8 mouse cellular contexts compared by ENCODE assay signal in the genomic region with DNA sequence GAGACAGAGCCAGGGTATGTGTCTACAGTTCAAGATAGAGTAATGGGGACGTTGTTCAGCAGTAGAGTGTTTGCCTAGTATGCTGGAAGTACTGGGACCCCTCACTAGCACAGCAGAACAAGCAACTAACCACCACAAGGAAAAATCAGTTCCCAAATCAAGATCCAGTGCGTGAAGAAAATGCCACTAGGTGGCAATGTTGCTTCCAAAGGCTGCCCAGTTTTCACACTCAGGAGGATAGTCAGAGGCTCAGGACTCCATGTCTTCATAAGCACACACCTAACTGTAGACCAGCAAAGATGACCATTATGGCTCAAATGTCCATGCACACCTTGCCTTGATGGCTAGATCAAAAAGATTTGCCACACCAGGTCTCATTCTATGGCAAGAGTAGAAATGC.
DNase-seq lines count a peak whose midpoint lies in the region.

No protein-coding gene starts in this region.

- peak; percentile 13 to 37 for DNase-seq in heart, adult 18-20 months
- DNase-seq in heart, postnatal 25 days (ENCODE audit: low spot score): no peak
- DNase-seq in right cerebral cortex, adult 2 months (ENCODE audit: low spot score in 2 of 2): peak; percentile 68 to 70
- DNase-seq in right cerebral cortex, postnatal 36 days (ENCODE audit: low spot score in 2 of 2): no peak
- DNase-seq in embryo, embryonic 9.5 days (ENCODE audit: extremely low spot score): peak; percentile 21
- peak; percentile 31 for DNase-seq in naive thymus-derived CD4-positive, alpha-beta T cell, adult 2 months (ENCODE audit: low read depth)
- DNase-seq in natural killer cell, adult 2 months (ENCODE audit: low spot score in 2 of 2): no peak
- no peak for DNase-seq in T-cell, adult 2 months (ENCODE audit: low spot score)

- intact Hi-C loops in heart, postnatal 25 days (cut with DNase I): no loop called here

Comparison
In these comparisons a context has a peak if more than half of its experiments do, and no peak if none do; other contexts are left out.
1. DNase-seq: peak in heart, adult 18-20 months (2 of 2), right cerebral cortex, adult 2 months (2 of 2), embryo, embryonic 9.5 days (single experiment) and naive thymus-derived CD4-positive, alpha-beta T cell, adult 2 months (single experiment); none in heart, postnatal 25 days (single experiment), right cerebral cortex, postnatal 36 days (0 of 2), natural killer cell, adult 2 months (0 of 2) and T-cell, adult 2 months (single experiment).